Mouse (Mus musculus) left cerebral cortex, adult 9 months (tissue): Measurements from ENCODE around the gene Mfap5.
"Not testable (repeated sequence)": the region's sequence is repeated elsewhere in the genome, so short reads cannot be mapped to it uniquely, and the experiment has no call there.

Experiments
- DNase-seq, 2 experiments: peaks; one replicate each; pipeline ENCODE4 v3.0.0; 2022; ENCODE audit warnings: low spot score in 2 of 2

Gene Mfap5

GRCm38 (mm10) chr6:122512914-122513878, 7.6 kb downstream of the Mfap5 start:
- no peak for DNase-seq

DNA sequence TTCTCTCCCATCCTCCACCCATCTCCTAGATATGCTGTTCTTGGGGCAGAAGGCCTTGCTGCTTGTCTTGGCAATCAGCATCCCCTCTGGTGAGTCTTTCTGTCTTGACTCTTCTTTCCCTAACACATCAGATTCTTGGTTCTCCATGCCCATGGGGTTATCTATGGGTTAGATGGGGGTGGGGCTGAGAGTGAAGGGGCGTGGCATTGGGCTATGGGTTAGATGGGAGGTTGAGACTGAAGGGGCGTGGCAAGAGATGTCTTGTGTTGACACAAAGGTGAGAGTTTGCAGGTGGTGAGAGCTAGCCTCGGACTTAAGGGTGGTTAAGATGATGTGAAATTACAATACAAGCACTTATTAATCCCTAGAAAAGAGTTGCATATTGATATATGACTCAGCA, 8.7 kb downstream of the Mfap5 start:
- no peak for DNase-seq

DNA sequence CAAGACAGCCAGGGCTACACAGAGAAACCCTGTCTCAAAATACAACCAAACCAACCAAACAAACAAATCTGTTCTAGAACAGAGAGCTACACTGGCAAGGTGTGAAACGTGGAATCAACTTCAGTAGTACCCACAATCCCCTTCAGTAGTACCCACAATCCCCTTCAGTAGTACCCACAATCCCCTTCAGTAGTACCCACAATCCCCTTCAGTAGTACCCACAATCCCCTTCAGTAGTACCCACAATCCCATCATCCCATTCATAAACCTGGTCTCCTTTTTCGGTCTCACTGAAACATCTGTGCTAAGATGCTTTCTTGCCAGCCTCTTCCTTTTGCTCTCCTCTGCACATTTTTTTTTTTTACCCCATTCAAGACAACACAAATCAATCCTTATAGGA, 10.1 kb downstream of the Mfap5 start:
- DNase-seq, result not testable (repeated sequence)

DNA sequence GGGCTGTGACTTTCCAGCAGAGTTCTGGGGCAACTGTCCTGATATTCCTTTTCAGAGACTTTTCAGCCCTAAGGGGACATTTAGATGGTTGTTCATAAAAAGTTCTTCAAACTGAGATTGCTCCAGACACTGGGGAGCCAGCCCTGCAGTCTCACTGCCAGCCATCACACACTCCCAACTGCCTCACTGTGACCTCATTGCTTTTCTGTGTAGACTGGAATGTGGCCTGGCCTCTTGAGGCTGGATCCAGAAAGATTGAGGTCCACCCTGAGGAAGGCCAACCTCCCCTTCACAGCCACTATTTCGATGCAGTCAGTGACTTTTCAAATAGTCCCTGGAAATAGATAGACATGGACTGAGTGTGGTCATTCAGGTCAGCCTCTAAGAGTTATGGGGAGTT, 12.0 kb downstream of the Mfap5 start:
- DNase-seq, result no peak

DNA sequence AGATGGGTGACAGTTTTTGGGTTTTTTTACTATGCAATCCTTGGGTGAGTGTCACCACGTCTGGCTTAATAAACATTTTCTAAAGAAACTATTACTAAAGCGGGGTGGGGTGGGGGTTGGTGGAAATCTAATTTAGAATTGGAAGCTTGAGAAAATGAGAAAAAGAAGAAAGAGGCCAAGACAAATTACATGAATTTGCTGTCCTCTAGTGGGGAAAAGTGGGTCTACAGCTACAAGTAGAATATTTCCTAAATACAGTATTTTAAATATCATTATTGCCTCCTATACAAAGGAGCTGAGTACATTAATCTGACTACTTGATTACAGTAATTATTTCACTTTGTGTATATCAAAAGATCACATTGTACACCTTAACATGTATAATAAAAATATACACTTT, 13.7 kb downstream of the Mfap5 start:
- peak in 1 of 2 experiments; percentile 20 for DNase-seq

DNA sequence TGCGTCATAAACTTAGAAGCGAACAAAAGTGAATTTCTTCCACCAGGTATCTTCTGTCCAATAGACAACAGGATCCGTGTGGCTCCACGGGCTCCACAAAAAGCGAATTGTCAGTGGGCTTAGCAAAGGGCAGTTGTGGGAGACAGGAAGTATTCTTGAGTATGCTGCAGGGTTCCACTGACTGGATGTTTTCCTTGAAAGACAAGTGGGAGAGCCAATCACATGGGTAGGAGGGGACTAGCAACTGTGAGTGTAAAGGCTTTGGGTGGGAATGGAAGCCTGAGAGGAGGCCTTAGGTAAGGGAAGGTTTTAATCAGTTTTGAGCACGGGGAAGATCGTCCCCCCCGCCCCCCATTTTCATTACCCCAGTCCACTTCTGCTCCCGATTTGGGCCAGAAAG, 16.9 kb downstream of the Mfap5 start:
- DNase-seq, result no peak

- no peak for DNase-seq
Measured at GRCm38 (mm10) chr6:122523289-122523688, 17.6 kb downstream of the Mfap5 start.

DNA sequence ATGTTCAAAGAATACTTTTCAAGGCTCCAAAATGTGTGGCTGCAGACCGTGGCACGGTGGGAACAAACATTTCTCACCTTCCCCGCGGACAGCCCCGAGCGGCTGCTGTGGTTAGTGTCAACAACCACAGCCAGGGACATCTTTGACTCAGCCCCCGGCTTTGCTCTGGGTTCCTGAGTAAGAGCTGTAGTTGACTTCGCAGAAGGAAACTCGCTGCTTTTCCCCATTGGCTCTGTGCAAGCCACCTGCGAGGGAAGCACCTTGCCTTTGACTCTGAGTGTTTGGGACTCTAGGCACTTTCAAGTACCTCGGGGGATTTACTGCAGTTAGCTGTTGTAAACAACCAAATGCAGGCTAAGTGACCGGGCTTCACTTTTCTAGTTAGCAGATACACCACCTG, 22.0 kb downstream of the Mfap5 start:
- DNase-seq, result no peak

GRCm38 (mm10) chr6:122528136-122528535, 22.5 kb downstream of the Mfap5 start:
- DNase-seq, result no peak

DNA sequence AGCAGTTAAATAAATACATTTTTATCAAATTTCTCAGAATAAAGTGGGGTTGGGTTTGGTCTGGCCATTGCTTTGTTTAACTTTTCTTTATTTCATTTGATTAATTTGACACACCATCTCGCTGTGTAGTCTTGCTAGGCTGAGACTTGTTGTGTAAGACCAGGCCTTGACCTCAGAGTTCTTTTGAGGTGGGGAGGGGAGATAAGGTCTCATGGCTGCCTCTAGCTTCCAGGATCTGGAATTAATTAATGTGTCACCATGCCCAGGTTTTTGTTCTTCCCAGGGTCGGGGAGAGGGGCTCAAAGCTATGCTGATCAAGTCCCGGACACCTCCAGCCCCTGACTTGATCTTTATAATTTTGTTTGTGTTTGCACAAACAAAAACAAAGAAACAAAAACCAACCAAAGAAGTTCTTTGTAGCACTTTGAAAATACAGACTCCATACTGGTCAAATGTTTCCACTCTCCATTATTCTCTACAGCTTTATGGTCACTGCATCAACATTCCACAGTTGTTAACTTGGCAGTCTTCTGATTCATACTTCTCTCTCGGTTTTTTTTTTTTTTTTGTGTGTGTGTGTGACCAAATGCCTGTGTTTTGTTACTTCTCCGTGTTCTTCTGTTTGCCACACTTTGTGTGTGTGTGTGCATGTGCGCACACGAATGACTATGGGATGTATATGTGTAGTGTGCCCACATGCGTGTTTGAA, 26.0 kb downstream of the Mfap5 start:
- no peak for DNase-seq

DNA sequence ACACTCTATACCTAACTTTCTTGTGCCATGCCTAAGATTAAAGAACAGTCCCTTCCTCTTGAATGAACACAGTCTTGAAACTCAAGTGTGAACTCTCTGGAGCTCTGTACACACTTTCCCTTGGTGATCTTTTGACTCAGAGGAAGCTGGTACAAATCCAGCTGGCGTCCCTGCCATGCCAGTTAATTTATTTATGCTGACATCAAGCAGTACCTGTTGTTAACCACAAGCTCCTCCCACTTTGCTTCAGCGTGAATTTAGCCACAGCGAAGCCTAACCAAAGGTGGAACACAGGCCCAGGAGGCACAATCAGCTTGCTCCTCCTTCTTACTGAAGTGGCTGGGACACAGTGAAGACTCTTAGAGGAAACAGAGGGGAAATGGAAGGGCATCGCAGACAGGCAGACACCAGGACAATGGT, 27.2 kb downstream of the Mfap5 start:
- no peak for DNase-seq

DNA sequence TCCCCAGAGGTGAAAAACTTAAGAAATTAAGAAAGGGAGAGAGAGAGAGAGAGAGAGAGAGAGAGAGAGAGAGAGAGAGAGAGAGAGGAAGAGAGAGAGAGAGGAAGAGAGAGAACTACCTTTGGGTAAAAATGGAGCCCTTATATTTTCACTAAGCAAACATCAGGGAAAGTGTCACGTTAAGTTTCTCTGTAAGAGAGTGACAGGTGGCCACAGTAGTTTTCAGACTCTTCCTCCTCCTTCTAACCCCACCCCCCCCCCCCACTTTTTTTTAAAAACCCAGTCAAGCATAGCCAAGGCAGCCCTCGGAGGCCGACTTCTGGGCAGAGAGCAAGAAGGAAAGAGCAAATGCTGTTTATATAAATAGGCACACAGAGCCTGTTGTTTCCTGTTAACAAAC, 28.4 kb downstream of the Mfap5 start:
- DNase-seq, result no peak

DNA sequence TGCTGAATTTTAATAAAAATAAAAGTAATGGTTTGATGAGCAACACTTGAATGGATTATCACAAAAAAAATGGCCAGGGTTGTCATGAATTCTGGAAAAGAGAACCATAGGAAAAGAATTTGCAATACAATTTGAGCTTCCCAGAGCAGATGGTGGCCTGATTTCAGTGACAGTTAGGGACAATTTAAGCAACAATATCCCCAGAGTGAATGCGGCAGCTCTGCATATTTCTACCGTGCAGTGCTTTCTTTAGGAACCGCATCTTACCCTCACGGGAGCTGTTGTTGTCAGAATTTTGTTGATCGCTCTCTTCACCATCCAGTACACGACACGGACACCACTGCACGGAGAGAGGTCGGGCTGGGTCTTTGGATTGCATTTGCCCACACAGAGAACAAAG, 33.9 kb downstream of the Mfap5 start:
- peak in 1 of 2 experiments; percentile 21 for DNase-seq

DNA sequence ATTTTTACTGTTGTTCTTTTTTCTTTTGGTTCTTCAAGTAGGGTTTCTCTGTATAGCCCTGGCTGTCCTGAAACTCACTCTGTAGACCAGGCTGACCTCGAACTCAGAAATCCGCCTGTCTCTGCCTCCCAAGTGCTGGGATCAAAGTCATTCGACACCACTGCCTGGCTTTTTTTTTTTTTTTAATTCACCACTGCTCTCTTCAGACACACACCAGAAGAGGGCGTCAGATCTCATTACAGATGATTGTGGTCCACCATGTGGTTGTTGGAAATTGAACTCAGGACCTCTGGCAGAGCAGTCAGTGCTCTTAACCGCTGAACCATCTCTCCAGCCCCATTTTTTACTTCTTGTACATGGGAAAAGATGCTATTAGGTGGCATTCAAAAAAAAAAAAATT, 36.8 kb downstream of the Mfap5 start:
- DNase-seq, result not testable (repeated sequence)

GRCm38 (mm10) chr6:122543574-122543973, 37.9 kb downstream of the Mfap5 start:
- no peak for DNase-seq

- DNase-seq, result no peak
Measured at GRCm38 (mm10) chr6:122544672-122545071, 39.0 kb downstream of the Mfap5 start.

GRCm38 (mm10) chr6:122545289-122545882, 39.7 kb downstream of the Mfap5 start:
- peak in 1 of 2 experiments; percentile 7 for DNase-seq

- no peak for DNase-seq
Measured at GRCm38 (mm10) chr6:122545948-122546347, 40.3 kb downstream of the Mfap5 start.

DNA sequence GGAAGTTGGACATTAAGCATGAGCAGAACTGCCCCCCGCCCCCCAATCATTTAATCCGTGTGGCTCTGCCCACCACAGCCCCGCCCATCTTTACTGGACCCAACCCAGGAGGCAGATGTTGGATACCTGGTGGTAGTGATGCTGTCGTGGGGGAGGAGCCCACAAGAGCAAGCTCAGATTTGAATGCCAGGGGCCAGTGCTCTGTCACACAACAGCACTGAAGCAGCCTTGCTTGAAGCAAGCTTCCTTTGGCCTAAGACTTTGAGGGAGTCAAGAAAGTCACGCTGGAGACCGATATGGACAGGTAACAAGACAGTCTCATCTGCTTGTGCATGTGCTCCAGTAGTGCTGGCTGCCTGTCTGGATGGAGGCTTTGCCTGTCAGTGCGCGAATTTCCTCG, 48.0 kb downstream of the Mfap5 start, which contains the start of gene Aicda:
Gene Aicda, plus strand, starts transcription at position 196 of the 400 bp plus-strand sequence.
- no peak for DNase-seq

- no peak for DNase-seq
Measured at GRCm38 (mm10) chr6:122554102-122554501, 48.5 kb downstream of the Mfap5 start.

GRCm38 (mm10) chr6:122555266-122555665, 49.6 kb downstream of the Mfap5 start:
- no peak for DNase-seq

DNA sequence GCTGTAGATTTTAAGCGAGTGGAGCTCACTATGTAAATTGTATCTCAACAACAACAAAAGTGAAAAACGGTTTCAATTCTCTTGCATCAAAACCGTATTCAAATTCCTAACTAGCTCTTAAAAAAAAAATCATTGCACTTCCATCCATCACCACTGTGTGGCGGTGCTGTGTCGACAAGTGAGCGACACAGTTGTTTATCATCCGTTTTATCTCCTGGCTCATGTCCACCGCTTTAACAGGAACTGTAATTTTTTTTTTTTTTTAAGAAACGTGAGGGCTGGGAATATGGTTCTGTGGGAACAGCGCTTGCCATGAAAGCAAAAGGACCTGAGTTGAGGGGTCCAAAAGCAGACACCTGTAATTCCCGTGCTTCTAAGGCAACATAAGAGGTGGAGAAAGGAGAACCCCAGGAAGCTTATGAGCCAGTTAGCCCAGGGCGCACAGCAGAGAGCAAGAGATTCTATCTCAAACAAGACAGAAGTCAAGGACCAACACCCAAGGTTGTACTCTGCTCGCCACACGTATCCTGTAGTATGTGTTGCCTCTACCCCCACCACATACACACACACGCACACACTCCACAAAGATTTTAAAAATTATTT, 51.4 kb downstream of the Mfap5 start:
- peak; percentile 11 to 84 for DNase-seq
